Mouse (Mus musculus) frontal cortex, adult (tissue): ENCODE measurements around the gene Artn.

Experiments
- ATAC-seq: cut with Nextera tagmentation; 2 replicates; pipeline ENCODE4 v1.9.2; 2017; ENCODE audit warnings: mild to moderate bottlenecking, moderate library complexity, mixed read lengths; ENCODE audit not compliant: low TSS enrichment

Artn gene

DNA sequence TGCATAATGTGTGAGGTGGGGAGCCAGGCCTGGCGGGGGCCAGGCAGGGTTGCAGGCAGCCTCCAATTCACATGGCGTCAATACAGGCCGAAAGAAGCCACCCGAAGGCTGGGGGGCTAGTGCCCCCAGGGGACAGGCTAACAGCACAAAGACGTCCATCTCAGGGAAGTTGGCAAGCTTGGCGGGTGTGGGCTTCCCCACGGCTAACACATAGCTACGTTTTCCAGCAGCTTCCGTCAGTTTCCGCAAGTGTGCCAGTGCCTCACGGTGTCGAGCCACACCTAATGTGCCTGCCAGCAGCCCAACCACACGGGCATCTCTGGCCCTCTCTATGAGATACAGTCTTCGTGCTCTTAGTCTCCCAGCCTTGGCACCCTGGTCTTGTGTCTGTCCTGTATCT lies 39.5 kb downstream of the Artn start:
- no peak for ATAC-seq

DNA sequence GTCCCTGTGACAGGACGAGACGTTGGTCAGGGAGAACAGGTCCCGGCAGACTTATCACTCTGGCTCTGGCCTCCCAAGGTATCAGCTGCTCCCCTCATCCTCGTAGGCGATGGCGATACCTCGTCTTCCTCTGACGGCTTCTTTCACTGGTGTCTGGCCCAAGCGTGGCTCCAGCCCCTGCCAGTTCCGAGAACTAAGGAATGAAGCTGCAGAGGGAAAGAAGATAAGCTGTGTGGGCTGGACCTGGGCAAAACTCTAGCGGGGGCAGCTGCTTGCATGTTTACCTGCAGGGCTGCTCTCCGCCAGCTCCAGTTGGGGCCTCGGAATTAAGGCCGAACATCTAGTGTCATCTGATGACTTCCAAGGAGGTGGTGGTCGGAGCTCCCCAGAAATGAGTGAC lies 40.1 kb downstream of the Artn start:
- no peak for ATAC-seq

DNA sequence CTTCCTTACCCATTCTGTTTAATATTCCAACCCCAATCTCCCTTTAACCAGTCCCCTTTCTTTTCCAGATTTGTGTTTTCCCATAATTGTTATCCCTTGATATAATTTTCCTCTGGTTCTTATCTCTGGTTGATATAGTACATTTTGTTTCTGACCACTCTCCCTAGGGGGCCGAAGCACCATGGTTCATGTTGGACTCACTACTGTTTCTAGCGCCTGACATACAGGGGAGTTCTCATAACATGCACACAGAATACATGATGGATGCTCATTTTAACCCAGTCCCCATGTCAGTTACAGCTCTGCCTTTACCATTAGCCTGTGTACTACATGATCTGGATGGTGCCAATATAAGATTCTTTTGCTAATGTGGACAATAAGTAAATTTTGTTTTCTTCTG lies 41.6 kb downstream of the Artn start:
- no peak for ATAC-seq

DNA sequence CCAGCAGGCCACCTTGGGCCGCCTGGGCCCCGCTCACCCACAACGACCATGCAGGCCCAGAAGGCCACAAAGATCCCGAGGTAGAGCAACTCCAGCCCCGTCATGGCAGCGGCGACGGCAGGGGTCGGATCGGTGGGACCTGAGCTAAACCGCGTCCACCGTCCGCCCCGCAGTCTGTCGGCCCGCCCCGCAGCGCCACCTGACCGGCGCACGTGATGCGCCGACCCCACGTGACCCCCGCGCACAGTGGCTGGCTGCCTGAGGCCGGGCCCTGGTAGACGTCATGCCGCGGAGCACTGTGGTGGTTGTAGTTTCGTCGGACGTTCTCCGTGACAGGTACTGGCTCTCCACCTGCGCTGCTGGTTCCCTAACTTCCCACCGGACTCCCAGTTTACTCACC lies 42.4 kb downstream of the Artn start, which contains the start of gene Atp6v0b:
TSS of gene Atp6v0b (minus strand) at position 201 of the 400 bp plus-strand sequence.
- peak; percentile 63 for ATAC-seq

DNA sequence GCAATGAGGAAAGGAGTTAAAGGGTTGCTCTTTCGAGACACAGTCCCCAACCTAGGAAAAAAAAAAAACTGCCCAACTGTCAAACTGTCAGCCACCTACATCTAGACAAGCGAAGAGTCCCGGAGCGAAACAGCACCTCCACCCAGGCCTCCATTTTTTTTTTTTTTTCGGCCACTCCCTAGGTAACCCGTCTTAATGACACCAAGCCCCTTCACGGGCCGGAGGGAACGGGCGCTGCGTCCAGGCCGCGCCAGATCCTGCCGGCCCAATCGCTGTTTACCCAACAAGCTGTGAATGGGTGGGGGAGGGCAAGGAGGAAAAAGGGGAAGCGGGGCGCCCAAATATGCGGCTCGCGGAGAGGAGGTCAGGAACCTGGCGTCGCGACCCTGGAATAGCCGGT lies 42.9 kb downstream of the Artn start:
- ATAC-seq: no peak

- no peak for ATAC-seq
These were observed 43.6 kb downstream of the Artn start for GRCm38 (mm10) chr4:117885994-117886393.

DNA sequence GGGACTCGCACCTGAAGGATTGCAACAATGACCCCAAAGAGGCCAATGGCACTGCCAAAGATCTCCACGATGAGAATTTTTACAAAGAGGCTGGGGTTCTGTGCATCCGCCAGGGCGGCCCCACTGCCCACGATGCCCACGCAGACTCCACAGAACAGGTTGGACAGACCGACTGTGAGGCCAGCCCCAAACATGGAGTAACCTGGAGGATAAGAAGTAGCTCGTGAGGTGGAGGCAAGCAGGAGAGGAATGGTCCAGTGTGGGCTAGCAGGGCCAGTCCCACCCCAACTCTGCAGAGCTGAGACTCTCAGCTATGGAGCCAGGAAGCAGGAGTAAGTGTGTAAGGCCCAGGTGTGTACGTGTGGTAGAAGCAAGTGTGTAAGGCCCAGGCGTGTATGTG lies 44.5 kb downstream of the Artn start:
- no peak for ATAC-seq

DNA sequence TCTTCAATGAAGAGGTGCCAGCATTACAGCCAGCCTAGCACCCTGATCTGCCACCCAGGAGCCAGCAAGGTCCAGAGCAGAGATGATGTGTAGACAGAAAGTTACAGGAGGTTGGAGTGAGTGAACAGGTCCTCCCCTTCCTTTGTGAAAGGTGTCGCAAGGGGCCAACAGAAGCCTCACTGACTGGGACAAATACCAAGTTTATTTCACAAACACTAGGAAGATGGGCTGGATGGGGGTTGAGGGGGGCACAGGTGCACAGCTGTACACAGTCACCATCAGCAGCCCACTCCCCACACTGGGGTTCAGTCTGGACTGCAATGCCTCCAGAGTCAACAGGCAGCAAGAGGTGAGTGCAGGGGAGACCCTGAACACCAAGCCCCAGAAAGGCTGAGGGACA lies 45.4 kb downstream of the Artn start:
- ATAC-seq: no peak

DNA sequence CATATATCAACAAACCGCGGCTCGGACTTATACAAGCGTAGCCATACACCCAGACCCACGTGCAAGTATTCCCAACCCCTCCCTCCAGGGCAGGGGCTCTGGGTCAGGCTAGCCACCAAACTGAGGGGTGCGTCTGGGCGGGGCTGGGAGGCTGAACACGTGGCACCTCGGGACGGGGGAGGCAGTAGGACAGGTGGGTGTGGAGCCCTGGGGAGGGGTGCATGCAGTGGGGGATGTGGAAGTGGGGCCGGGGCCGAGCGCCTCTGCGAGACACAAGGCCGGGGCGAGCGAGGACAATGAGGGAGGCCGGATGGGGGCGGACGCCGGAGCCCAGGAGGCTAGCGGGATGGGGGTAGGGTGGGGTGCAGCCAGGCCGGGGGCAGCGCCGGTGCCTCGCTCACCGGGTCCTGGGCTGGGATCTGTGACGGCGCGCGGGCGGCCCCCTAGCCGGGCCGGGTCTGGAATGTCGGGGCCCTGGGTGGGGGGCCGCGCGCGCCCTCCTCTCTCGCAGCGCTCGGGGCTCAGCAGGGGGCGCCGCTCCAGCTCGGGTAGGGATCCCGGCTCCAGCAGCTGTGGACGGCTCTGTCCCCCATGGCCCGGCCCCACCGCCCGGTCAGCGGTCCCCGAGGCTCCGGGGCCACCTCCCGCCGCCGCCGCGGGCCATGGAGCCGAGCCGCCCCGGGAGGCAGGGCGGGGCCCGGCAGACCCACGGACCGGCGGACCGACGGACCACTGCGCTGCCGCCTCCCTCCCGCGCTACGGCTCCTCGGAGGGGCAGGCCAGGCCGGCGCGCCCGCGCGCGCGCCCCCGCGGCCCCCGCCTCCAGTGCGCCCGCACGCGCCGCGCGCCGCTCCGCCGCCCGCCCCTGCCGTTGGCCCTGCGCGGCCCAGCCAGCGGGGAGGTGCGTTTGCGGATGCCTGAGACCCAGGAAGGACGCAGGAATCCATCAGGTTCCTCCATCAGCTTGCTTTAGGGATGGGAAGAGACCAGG lies 46.6 kb downstream of the Artn start, which contains the start of gene B4galt2:
TSS of gene B4galt2 (minus strand) at position 787 of the 991 bp plus-strand sequence.
- ATAC-seq: peak; percentile 8

DNA sequence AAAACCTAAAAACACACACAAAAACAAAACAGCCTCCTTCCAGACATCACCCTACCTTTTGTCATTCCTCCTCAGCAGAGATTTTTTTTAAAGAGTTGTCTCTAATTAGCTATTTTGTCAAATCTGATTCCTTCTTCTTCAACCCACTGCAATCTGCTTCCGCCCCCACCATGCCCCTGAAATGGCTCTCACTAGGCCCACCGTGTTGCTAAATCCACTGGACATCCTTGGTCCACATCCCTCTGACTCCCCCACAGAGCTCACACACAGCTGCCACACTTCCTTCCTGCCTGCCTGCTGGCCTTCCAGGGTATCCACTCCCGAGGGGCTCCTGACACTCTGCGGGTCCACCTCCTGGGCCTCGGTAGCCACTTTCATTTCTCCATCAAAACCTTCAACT lies 50.9 kb downstream of the Artn start:
- ATAC-seq: no peak

DNA sequence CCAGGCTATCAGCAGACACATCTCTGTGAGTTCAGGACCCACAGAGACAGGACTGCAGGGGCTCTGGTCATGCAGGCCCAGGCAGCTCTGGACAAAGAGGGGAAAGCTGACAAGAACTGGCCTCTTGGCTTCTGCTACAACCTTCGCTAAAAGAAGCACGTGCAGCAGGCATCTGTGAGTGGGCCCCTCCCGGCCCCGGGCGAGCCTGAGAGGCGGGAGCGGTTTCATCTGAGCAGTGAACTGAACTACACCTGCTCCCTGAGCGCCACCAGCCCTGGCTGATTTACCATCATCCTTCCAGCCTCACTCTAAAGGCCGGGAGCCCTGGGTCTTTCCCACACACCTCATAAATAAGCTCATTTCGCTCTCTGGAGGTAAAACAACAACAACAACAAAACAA lies 51.3 kb downstream of the Artn start:
- ATAC-seq: no peak
